Mouse (Mus musculus) adrenal gland, postnatal 36 days (tissue): ENCODE results near the gene Kdsr. TPM values are rescaled to one million over a fixed set of nuclear protein-coding genes. Genes with fewer than 3 reads are reported as not detected.
"Not testable (repeated sequence)": the region's sequence is repeated elsewhere in the genome, so short reads cannot be mapped to it uniquely, and the experiment has no call there.

Experiments
- DNase-seq, 2 experiments: peaks; one replicate each; pipeline ENCODE4 v3.0.0; 2021; ENCODE audit warnings: mixed read lengths in 1 of 2
- total RNA-seq, 2 experiments: library from RNA; stranded (reverse); gene quantifications; 2 replicates each; pipeline ENCODE4 v1.2.3; 2021

Gene Kdsr
- total RNA-seq, 2 experiments from 2014 or later = 29.9 to 49.8 TPM

- no peak for DNase-seq
Observed at GRCm38 (mm10) chr1:106739810-106740209, 19.7 kb downstream of the Kdsr start.

DNA sequence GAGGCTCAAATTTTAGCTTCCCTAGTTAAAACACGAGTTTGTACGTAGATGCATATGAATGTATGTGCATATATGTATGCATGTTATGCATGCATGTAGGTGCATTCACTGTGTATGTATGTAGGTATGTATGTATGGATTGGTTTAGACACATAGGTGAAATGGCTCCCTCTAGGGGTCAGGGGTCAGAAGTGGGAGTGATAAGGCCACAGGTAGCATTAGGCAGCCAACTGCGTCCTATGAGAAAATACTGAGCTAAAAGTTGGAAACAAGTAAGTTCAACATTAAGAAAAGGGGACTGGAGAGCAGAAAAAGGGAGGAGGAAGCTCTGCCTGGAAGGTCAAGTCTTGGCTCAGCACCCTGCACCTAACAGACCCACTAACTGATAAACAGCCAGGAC is 21.4 kb downstream of the Kdsr start:
- peak in 1 of 2 experiments; percentile 20 for DNase-seq

DNA sequence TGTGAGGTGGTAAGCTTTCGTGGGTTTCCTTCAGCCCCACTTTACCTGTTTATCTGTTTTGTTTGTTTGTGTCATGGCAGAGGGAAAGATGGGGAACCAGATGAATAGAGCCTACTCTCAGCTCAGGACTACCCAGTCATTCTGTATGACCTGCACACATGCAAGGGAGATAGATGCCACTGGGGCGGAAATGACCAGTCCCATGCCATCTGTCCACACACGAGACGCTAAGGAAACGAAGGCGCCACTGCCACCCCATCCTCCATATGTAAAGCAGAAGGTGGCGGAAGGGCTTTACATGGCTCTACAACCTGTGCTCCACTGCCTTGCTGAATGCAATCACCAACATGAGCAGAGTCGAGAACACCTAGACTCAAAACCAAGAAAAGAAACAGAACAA is 23.3 kb downstream of the Kdsr start:
- DNase-seq = no peak

DNA sequence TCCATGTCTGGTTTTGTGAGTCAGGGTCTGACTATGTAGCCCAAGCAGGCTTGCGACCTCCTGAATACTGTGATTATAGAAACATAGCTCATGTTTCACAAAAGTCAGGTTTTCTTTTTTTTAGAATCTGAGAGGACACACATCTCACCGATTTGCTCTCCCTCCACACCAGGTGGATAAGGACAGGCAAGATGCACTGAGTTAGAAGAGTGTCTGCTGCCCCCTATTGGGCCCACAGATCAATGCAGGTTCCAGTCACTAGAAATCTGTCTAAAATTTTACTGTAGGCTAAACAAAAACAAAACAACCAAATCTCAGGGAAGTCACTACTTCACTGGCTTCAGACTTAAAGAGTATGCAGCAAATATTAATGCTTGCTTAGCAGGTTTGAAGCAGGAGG is 23.9 kb downstream of the Kdsr start:
- peak in 1 of 2 experiments; percentile 55 for DNase-seq

GRCm38 (mm10) chr1:106722061-106722460 is 37.5 kb downstream of the Kdsr start:
- DNase-seq = no peak

DNA sequence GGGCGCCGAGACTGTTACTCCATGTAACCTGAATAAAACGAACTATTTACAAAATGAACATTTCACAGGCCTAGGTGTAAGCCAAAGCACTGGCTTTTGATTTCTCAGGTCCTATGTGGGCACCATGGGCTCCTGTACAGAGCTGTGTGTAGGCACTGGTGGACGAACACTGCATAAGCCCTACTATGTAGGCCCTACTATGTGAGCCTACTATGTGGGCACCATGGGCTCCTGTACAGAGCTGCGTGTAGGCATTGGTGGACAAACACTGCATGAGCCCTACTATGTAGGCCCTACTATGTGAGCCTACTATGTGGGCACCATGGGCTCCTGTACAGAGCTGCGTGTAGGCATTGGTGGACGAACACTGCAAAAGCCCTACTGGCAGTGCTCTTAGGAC is 41.8 kb downstream of the Kdsr start:
- not testable (repeated sequence) for DNase-seq

DNA sequence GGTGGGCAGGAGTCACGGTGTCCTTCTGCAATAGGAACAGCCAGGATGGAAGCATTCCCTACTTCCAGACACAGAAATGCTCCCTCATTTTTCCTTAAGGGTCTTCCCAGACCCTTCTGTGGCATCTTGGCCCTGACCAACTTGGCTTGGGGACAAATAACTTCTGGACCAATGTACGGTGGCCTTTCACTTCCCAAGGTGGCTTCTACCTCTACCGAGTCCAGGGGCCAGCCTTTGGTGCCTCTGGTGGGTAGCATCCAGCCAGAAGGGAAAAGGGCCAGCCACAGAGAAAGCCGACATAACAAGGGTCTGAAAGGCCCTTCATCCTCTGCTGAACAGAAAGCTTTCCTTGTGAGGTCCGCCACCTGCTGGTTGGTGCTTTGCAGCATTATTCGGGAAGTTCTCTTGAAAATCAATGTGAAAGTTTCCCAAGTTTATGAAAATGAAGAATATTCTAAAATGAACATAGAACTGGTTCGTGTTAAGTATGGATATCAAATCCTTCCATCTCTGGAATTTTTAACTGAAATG is 42.4 kb downstream of the Kdsr start:
- peak; percentile 76 to 83 for DNase-seq

DNA sequence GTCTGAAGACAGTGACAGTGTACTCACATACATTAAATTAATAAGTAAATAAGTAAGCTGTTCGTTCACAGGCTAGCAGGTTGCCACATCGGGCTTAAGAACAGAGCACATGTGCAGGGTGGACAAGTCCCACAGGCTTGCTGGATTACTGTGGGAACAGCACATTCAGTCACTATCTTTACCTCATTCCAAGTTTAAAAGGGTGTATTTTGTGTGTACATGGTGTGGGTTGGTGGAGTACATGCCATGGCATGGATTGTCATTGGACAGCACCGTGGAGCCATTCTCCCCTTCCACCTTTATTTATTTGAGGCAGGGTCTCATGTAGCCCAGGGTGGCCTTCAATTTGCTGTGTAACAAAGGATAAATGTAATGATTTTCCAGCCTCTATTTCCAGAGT is 43.4 kb downstream of the Kdsr start:
- DNase-seq = no peak

DNA sequence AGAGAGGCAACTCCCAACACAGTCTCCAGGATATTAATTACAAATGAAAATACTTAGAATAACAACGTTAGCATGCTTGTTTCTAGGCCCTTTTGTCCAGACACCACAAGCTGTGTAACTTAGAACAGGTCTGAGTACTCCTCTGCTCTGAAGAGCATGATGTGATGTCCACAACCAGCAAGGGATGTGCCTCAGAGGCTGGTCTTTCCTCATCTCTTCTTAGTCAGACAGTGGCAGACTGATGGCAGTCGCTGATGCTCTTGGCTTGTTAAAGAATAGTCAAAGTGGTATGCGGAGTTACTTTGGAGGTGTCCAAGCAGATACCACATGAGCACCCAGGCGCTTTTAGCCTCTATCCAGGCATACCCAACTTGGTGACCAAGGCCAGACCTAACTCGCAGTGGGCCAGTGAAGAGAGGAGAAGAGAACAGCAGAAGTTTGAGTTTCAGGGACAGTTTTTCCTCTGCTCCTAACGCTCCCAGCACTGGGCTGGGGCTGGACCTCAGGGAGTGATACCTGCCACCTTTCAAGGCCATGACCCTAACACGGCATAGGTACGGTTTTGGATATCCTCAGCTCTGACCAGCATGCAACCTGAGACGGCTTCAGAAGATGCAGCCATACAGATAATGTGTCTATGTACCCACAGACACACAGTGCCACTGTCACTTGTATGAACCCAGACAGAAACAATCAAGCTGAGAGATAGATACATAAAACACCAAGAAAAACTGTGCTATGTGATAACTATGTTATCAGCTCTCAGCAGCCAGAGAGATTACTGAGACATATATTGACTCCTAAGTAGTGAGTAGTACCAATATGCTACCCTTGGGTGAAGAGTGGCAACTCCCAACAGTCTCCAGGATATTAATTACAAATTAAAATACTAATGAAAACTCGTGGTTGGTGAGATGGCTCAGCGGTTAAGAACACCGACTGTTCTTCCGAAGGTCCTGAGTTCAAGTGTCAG is 44.1 kb downstream of the Kdsr start:
- DNase-seq = no peak

DNA sequence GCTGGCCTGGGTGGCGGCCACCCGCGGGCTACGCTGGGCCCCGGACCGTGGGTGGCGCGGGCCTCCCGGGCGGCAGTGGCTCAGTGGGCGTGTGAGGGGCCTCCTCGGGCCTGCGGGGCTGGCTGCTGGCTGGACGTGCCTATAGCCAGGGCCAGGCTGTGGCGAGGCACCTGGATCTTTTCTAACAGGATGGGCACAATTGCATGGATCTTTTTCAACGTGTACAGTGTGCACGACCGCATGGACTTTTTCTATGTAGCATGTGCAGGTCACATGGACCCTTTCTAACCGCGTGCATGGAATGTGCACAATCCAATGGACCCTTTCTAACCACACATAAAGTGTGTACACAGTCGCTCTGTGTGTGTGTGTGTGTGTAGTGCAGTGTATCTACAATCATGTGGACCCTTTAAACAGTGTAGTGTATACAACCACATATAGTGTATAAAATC is 45.0 kb downstream of the Kdsr start:
- DNase-seq = no peak

DNA sequence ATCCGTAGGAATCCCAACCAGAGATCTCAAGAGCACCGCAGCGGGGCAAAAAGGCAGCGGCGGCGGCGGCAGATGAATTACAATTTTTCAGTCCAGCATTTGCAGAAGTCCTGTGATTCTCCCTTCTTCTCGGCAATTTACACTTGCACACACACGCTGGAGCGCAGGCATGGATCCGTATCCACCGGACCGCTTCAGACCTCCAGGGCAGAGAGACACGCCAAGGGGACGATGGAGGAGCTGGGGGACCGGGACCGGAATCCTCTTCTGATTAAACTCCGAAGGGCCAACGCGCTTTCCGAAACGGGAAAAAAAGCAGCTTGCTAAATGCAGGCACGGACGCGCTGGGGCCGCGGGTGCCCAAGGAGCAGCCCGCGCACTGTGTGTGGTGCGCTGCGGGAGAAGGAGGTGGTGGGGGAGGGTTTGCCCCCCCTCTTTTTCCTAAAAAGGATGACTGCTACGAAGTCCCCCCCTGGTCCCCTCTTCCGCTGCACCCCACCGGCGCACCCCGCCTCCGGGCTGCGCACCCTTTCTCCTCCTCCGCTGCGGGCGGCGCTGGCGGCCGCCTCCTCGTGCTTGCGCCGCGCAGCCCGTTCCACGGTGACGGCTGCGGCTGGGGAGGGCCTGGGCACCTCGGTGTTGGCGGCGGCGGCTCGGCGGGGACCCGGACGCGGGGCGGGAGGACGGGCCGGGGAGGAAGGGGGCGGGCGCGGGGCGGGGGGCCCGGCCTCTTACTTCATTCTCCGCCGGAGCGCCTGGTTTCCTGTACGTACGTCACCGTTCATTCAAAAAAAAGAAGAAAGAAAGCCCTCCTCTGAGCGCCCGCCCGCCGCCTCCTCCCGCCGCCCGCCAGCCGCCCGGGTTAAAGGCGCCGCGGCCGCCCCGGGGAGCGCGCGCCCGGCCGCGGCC is 45.7 kb downstream of the Kdsr start, which contains the start of gene Bcl2:
TSS of gene Bcl2 (minus strand) at position 654 of the 909 bp plus-strand sequence.
- DNase-seq = peak; percentile 80 to 86

DNA sequence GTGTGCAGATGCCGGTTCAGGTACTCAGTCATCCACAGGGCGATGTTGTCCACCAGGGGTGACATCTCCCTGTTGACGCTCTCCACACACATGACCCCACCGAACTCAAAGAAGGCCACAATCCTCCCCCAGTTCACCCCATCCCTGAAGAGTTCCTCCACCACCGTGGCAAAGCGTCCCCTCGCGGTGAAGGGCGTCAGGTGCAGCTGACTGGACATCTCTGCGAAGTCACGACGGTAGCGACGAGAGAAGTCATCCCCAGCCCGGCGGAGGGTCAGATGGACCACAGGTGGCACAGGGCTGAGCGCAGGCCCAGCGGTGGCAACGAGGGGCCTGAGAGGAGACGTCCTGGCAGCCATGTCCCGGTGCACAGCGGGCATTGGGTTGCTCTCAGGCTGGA is 47.2 kb downstream of the Kdsr start:
- DNase-seq = peak; percentile 49 to 69

DNA sequence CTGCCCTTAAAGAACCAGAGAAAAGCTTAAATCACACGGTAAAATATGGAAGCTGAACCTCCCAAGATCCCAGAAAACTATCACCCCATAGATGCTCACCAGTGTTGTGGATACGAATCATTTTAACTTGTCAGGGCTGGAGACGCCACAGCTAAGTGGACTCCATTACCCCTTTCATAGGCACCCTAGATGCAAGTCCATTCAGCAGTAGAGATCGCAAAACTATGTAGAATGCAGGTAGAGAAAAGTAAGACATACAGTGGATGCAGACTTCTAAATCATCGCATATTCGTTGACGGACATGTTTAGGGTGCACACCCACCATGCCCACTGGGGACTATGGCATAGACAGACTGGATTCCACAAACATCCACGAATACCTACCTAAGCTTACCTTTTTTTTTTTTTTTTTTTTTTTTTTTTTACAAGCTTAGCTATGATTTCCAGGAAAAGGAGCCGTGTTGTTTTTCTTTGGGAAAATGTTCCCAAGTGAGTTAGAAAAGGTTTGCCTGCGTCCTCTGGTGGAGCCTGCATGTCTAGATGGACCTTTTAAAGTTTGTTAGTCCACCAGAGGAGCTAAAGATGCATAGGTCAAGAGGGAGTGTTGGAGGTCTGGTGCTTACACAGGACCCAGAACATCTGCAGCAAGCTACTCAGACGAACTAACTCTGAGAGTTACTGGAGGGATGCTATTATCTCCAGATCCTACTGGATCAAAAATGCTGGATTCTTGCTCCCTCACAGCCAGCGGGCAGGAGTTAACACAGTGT is 48.0 kb downstream of the Kdsr start:
- DNase-seq = no peak

- DNase-seq = no peak
Observed at GRCm38 (mm10) chr1:106710202-106710601, 49.3 kb downstream of the Kdsr start.

DNA sequence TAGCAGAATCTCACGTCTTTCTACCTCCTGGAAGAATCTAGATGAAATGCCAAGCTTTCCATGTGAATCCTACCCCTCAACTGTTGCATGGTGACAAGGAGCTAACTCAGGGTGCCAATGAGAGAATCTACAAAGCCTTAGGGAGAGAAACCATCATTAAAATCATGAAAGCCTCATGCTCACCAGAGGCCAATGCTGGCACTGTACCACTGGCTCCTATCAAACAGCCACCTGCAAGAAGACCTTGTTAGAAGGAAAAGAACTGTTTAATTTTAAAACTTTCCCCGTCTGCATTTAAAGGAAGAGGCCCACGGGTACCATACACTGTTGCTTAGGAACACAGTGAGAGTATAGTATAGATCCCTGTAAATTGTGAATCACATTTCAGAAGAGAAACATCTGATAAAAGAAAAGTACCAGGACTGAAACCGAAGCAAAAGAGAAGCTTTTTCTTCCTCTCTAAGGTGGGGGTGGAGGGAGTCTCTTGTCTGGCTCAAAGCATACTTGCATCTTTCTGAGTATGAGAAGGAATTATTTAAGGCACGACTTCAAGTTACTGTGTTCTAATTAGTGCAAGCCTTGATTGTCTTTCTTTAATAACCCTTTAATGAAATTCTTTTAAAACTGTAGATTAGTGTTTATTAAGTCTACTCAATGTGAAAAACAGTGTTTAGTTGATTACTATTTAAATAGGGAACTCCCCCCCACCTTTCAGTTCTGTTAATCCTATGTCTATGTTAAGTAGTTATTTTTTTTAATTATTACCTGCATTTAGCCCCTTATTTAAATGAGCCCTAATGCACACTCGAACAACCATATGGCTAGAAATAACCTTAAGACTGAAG is 52.3 kb downstream of the Kdsr start:
- DNase-seq = no peak

- no peak for DNase-seq
Observed at GRCm38 (mm10) chr1:106703183-106703582, 56.3 kb downstream of the Kdsr start.

DNA sequence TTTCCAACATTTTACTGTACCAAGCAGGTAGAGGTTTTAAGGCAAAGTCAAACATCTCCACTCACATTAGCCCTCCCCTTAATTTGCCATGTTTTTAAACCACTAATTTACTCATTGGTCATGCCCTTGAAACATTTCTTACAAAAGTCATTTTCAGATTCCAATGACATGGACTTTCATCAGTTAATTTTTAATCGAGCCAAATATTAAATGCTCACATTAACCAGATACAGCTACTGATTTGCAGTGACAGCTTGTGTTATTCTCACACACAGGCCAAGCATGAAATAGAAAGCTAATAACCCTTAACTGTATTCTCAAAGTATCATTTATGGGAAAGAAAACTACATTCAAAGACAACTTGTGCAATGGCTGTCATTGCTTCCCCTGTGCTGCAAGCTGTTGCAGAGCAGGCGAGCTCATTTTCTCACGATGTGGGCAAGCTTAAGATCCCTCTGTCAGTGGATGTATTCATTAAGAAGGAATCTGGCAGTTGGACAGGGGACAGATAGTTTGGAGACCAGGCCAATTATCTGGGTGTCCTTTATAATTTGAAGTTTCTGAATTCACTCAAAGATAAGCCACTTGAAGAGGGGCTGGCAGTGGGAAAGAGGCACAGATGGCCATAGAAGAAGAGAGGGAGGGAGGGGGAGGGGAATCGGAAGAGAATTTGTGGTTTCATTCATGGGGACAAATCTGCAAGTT is 56.9 kb downstream of the Kdsr start:
- DNase-seq = no peak

GRCm38 (mm10) chr1:106700520-106701114 is 58.9 kb downstream of the Kdsr start:
- DNase-seq = no peak

GRCm38 (mm10) chr1:106696472-106696871 is 63.1 kb downstream of the Kdsr start:
- DNase-seq = no peak

- no peak for DNase-seq
Observed at GRCm38 (mm10) chr1:106695649-106696048, 63.9 kb downstream of the Kdsr start.
